Mouse (Mus musculus): ENCODE measurements around the gene Kri1. TPM values are rescaled to one million over a fixed set of nuclear protein-coding genes. Genes with fewer than 3 reads are reported as not detected.

Kri1 gene
- polyA plus RNA-seq, 1 experiment from 2014 or later, result 20.1 TPM

DNA sequence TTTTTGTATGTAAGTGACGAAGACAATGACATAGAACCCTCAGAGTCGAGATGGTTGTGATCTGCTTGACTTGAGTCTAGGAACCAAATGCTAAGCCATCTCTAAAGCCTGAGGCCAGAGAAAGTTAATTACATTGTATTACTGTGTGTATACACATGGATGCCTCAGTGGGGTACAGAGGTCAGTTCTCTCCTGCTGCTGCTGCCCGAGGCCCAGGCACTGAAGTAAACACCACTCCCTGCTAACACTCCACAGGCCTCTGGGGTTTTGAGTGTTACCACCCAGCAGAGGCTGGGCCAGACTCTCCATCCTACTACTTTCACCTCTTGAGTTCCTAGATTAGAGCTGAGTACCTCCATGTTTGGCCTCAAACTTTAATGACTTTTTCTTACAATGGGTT lies 3.8 kb downstream of the Kri1 start:
- no peak overlapping the region for H3K9ac ChIP-seq (replicated peaks; ENCODE audit: low read depth, low read length)
- 86% methylated on average over 3 of the region's 3 CpGs for WGBS
- no peak for ATAC-seq
- no peak overlapping the region for H3K4me3 ChIP-seq (replicated peaks; ENCODE audit: low read length)
- no peak overlapping the region for H3K4me2 ChIP-seq (ENCODE audit: low read length)
- H3K36me3 ChIP-seq (ENCODE audit: control insufficient read depth, insufficient read depth), result peaks cover 14% of the 10 kb centered on the region
- no peaks in the 10 kb centered on the region for H3K9me3 ChIP-seq (ENCODE audit: control insufficient read depth, low read length)
- no peaks in the 10 kb centered on the region for H3K27me3 ChIP-seq (replicated peaks; ENCODE audit: control insufficient read depth, insufficient read depth, low read length)
- peaks cover 20% of the 10 kb centered on the region for H3K4me1 ChIP-seq (replicated peaks; ENCODE audit: control insufficient read depth, insufficient read depth, low read length)
- no peak overlapping the region for H3K27ac ChIP-seq (ENCODE audit: low read length)

- Histone ChIP-seq H3K9me3 (ENCODE audit: control insufficient read depth, low read length) (no peaks in the 10 kb centered on the region), H3K4me3 (replicated peaks; ENCODE audit: low read length) (no peak overlapping the region), H3K36me3 (ENCODE audit: control insufficient read depth, insufficient read depth) (peaks cover 15% of the 10 kb centered on the region), H3K27me3 (replicated peaks; ENCODE audit: control insufficient read depth, insufficient read depth, low read length) (no peaks in the 10 kb centered on the region), H3K9ac (replicated peaks; ENCODE audit: low read depth, low read length) (no peak overlapping the region), H3K27ac (ENCODE audit: low read length) (no peak overlapping the region), H3K4me1 (replicated peaks; ENCODE audit: control insufficient read depth, insufficient read depth, low read length) (peaks cover 16% of the 10 kb centered on the region), H3K4me2 (ENCODE audit: low read length) (no peak overlapping the region)
- ATAC-seq, result no peak
- WGBS, result 89% methylated on average over 5 of the region's 5 CpGs
Observed at GRCm38 (mm10) chr9:21283591-21283990, 4.2 kb downstream of the Kri1 start.

DNA sequence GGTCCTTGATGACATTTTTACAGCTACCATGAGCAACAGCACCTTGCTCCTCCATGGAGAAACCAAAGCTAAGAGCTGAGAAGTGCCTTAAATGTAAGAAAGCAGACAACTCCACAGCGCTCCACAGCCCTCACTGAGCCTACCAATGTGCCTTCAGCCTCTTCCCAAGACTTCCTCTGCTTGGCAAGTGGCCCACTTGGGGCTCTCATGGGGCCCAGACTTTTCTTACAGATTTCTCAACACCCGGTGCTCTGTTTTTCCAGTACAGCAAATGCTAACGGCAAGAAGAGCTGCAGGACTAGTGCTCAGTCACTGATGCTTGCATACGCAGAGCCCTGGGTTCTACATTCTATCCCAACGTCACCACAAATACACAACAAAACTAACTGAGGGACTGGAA lies 10.0 kb downstream of the Kri1 start:
- peaks cover 50% of the 10 kb centered on the region for H3K36me3 ChIP-seq (ENCODE audit: control insufficient read depth, insufficient read depth)
- no peak overlapping the region for H3K4me2 ChIP-seq (ENCODE audit: low read length)
- no peaks in the 10 kb centered on the region for H3K27me3 ChIP-seq (replicated peaks; ENCODE audit: control insufficient read depth, insufficient read depth, low read length)
- no peak overlapping the region for H3K4me3 ChIP-seq (replicated peaks; ENCODE audit: low read length)
- ATAC-seq, result no peak
- no peak overlapping the region for H3K9ac ChIP-seq (replicated peaks; ENCODE audit: low read depth, low read length)
- 91% methylated on average over 5 of the region's 5 CpGs for WGBS
- no peaks in the 10 kb centered on the region for H3K9me3 ChIP-seq (ENCODE audit: control insufficient read depth, low read length)
- H3K27ac ChIP-seq (ENCODE audit: low read length), result no peak overlapping the region
- no peaks in the 10 kb centered on the region for H3K4me1 ChIP-seq (replicated peaks; ENCODE audit: control insufficient read depth, insufficient read depth, low read length)

DNA sequence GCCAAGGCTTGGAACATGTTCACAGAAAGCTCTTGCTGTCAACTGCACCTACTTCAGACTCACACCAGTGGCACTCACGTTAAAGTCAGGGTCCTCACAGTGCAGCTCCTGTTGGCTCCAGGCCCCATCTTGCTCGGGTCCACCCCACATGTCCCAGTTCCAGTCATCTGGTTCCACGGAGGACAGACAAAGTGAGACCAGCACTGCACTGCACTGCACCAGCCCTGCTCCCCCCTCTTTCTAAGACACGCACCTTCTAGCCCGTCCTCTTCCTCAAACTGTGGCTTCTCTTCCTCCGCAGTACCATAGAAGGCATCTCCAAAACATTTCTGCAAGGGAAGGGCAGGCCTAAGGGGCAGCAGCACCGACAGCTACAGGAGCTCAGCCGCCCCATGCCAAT lies 11.5 kb downstream of the Kri1 start:
- no peak overlapping the region for H3K27ac ChIP-seq (ENCODE audit: low read length)
- no peak overlapping the region for H3K9ac ChIP-seq (replicated peaks; ENCODE audit: low read depth, low read length)
- no peak overlapping the region for H3K4me2 ChIP-seq (ENCODE audit: low read length)
- ATAC-seq, result no peak
- H3K4me3 ChIP-seq (replicated peaks; ENCODE audit: low read length), result no peak overlapping the region
- no peaks in the 10 kb centered on the region for H3K27me3 ChIP-seq (replicated peaks; ENCODE audit: control insufficient read depth, insufficient read depth, low read length)
- H3K36me3 ChIP-seq (ENCODE audit: control insufficient read depth, insufficient read depth), result peaks cover 53% of the 10 kb centered on the region
- H3K9me3 ChIP-seq (ENCODE audit: control insufficient read depth, low read length), result no peaks in the 10 kb centered on the region
- 89% methylated on average over 8 of the region's 8 CpGs for WGBS
- no peaks in the 10 kb centered on the region for H3K4me1 ChIP-seq (replicated peaks; ENCODE audit: control insufficient read depth, insufficient read depth, low read length)

GRCm38 (mm10) chr9:21275727-21276126 lies 12.0 kb downstream of the Kri1 start:
- H3K9me3 ChIP-seq (ENCODE audit: control insufficient read depth, low read length), result no peaks in the 10 kb centered on the region
- H3K36me3 ChIP-seq (ENCODE audit: control insufficient read depth, insufficient read depth), result peaks cover 48% of the 10 kb centered on the region
- no peak overlapping the region for H3K4me3 ChIP-seq (replicated peaks; ENCODE audit: low read length)
- H3K9ac ChIP-seq (replicated peaks; ENCODE audit: low read depth, low read length), result no peak overlapping the region
- H3K27ac ChIP-seq (ENCODE audit: low read length), result no peak overlapping the region
- H3K27me3 ChIP-seq (replicated peaks; ENCODE audit: control insufficient read depth, insufficient read depth, low read length), result no peaks in the 10 kb centered on the region
- no peaks in the 10 kb centered on the region for H3K4me1 ChIP-seq (replicated peaks; ENCODE audit: control insufficient read depth, insufficient read depth, low read length)
- 95% methylated on average over 12 of the region's 12 CpGs for WGBS
- no peak; the same call in 1 of the 2 replicates for ATAC-seq
- no peak overlapping the region for H3K4me2 ChIP-seq (ENCODE audit: low read length)

DNA sequence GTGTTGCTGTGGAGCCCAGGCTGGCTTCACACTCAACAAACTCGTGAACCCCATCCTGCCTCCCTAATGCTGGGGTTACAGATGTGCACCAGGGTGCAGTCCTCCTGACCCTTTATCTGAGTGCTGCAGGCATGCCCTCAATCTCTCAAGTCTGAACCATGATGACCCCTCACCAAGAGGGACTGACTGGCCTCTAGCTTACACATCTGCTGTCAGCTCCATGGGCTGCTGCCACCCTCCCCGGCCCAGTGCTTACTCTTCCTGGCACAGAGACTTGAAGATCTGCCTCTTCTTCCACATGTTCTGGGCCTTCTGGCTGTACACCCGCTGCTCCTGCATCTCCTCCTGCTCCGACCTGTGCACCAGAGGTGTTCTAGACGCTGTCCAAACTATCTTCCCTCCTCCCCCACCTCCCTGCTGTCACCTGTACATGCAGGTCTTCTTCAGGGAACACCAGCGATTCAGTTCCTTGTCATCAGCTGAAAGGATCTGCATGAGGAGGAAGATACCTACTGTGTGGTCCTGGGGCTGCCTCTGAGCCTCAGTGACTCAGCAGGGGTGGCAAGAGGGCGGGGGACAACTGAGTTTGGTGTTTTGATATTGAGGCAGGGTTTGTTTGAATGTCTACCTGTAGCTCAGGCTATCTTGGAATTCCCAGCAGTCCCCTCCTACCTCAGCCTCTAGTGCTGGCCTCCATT lies 12.6 kb downstream of the Kri1 start:
- H3K4me3 ChIP-seq (replicated peaks; ENCODE audit: low read length), result no peak overlapping the region
- H3K36me3 ChIP-seq (ENCODE audit: control insufficient read depth, insufficient read depth), result peaks cover 47% of the 10 kb centered on the region
- no peak overlapping the region for H3K27ac ChIP-seq (ENCODE audit: low read length)
- no peak overlapping the region for H3K9ac ChIP-seq (replicated peaks; ENCODE audit: low read depth, low read length)
- H3K4me1 ChIP-seq (replicated peaks; ENCODE audit: control insufficient read depth, insufficient read depth, low read length), result no peaks in the 10 kb centered on the region
- H3K4me2 ChIP-seq (ENCODE audit: low read length), result no peak overlapping the region
- ATAC-seq, result no peak
- no peaks in the 10 kb centered on the region for H3K27me3 ChIP-seq (replicated peaks; ENCODE audit: control insufficient read depth, insufficient read depth, low read length)
- no peaks in the 10 kb centered on the region for H3K9me3 ChIP-seq (ENCODE audit: control insufficient read depth, low read length)
- 84% methylated on average over 7 of the region's 7 CpGs for WGBS

DNA sequence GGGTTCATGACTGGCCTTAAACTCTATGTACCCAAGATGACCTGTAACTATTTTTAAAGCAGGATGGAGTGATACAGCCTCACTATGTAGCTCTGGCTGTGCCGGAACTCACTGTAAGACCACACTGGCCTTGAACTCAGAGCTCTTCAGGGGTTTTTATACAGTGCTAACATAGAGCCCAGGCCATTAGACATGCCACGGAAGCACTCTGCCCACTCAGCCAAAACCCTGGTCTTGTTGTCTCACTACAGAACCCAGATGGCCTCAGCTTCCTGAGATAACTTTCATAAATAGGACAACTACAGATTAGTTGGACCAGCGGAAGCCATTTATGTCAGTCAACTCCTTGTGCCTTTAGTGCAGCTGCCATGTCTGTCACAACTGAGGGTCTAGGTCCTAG lies 13.4 kb downstream of the Kri1 start:
- peaks cover 47% of the 10 kb centered on the region for H3K36me3 ChIP-seq (ENCODE audit: control insufficient read depth, insufficient read depth)
- H3K4me3 ChIP-seq (replicated peaks; ENCODE audit: low read length), result no peak overlapping the region
- H3K27ac ChIP-seq (ENCODE audit: low read length), result no peak overlapping the region
- H3K4me2 ChIP-seq (ENCODE audit: low read length), result no peak overlapping the region
- H3K9me3 ChIP-seq (ENCODE audit: control insufficient read depth, low read length), result no peaks in the 10 kb centered on the region
- WGBS, result 92% methylated on average over 3 of the region's 3 CpGs
- no peak for ATAC-seq
- no peaks in the 10 kb centered on the region for H3K27me3 ChIP-seq (replicated peaks; ENCODE audit: control insufficient read depth, insufficient read depth, low read length)
- H3K4me1 ChIP-seq (replicated peaks; ENCODE audit: control insufficient read depth, insufficient read depth, low read length), result no peaks in the 10 kb centered on the region
- no peak overlapping the region for H3K9ac ChIP-seq (replicated peaks; ENCODE audit: low read depth, low read length)

DNA sequence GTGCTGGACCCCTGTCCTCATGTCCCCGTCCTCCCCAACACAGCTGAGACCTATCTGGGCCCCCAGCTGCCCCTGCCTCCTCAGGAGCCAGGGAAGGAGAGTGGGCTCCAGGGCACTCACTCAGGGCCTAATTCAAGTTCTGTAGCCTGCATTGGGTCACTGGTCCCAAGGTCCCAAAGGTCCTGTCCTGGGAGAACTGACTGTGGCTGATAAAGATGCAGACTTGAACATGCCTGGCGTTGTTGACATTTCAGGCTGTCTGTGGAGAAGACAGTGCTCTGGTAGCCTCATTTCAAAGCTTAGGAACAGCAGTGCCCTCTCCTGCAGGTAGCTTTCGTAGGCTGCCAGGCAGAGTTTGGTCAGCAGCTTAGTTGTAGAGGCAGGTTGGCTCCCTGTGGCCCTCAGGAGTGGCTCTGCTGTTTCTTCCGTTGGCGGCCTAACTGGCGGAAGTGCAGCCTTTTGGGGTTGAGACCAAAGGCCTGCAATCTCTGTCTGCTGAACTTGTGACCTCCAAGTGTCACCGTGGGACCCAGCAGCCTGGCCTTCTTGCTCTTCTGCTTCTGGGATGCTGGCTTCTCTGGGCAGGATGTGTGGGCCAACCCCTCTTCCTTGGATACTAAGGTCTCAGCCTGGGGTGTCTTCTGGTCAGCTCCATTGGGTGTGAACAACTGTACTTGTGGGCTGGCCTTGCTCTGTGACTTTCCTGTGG lies 14.1 kb downstream of the Kri1 start:
- Histone ChIP-seq H3K27me3 (replicated peaks; ENCODE audit: control insufficient read depth, insufficient read depth, low read length) (no peaks in the 10 kb centered on the region), H3K4me1 (replicated peaks; ENCODE audit: control insufficient read depth, insufficient read depth, low read length) (no peaks in the 10 kb centered on the region), H3K4me2 (ENCODE audit: low read length) (no peak overlapping the region), H3K36me3 (ENCODE audit: control insufficient read depth, insufficient read depth) (peaks cover 48% of the 10 kb centered on the region), H3K4me3 (replicated peaks; ENCODE audit: low read length) (no peak overlapping the region), H3K9me3 (ENCODE audit: control insufficient read depth, low read length) (no peaks in the 10 kb centered on the region), H3K27ac (ENCODE audit: low read length) (no peak overlapping the region), H3K9ac (replicated peaks; ENCODE audit: low read depth, low read length) (no peak overlapping the region)
- 88% methylated on average over 7 of the region's 7 CpGs for WGBS
- no peak for ATAC-seq

DNA sequence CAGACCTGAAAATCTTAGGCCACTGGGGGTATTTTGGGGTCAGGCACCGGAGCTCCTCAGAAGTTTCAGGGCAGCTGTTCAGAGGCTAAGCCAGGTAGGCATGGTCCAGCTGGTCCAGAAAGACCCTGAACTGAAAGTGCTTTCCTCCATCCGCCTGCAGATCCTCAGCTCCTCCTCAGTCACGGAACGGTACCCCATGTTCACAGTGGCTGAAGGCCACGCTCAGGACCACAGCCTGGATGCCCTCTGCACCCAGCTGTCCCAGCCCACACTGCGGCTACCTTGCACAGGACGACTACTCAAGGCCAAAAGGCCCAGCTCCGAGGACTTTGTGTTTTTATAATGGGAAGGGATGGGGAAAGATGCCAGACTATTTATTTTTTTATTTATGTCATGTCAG lies 14.7 kb downstream of the Kri1 start:
- Histone ChIP-seq H3K36me3 (ENCODE audit: control insufficient read depth, insufficient read depth) (peaks cover 51% of the 10 kb centered on the region), H3K4me2 (ENCODE audit: low read length) (no peak overlapping the region), H3K27ac (ENCODE audit: low read length) (no peak overlapping the region), H3K9me3 (ENCODE audit: control insufficient read depth, low read length) (no peaks in the 10 kb centered on the region), H3K9ac (replicated peaks; ENCODE audit: low read depth, low read length) (no peak overlapping the region), H3K4me1 (replicated peaks; ENCODE audit: control insufficient read depth, insufficient read depth, low read length) (no peaks in the 10 kb centered on the region), H3K27me3 (replicated peaks; ENCODE audit: control insufficient read depth, insufficient read depth, low read length) (no peaks in the 10 kb centered on the region), H3K4me3 (replicated peaks; ENCODE audit: low read length) (no peak overlapping the region)
- ATAC-seq, result no peak
- WGBS, result 87% methylated on average over 8 of the region's 8 CpGs

Data from forebrain, embryonic 16.5 days (tissue).